Mouse (Mus musculus) retina, postnatal 7 days (tissue): ENCODE measurements around the gene Fads1.

Experiments used
- DNase-seq: peaks from one replicate; pipeline ENCODE4 v3.0.0-alpha.2; 2012; ENCODE audit warnings: low read depth, low spot score

Gene Fads1

GRCm38 (mm10) chr19:10176941-10177372, 5.7 kb upstream of the Fads1 start:
- DNase-seq = no peak

- DNase-seq = no peak
These were observed 1.5 kb upstream of the Fads1 start for GRCm38 (mm10) chr19:10181225-10181624.

DNA sequence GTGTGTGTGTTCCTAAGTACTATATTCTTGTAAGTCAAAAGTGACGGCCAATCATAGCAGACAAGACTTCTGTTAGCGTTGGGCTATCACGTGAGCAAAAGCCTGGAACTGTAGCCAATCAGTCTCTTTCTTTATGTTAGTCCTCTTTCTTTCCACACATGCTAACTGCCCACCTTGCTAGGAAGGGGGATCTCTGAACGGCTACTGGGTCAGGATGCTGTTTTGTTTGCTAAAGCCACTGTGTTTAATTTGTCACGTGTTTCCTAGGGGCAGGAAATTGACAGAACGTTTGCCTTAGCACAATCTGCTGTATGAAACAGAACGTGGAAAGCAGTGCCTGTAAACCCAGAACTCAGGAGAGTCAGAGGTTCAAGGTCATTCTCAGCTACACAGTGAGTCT, 546 bp upstream of the Fads1 start:
- DNase-seq = no peak

DNA sequence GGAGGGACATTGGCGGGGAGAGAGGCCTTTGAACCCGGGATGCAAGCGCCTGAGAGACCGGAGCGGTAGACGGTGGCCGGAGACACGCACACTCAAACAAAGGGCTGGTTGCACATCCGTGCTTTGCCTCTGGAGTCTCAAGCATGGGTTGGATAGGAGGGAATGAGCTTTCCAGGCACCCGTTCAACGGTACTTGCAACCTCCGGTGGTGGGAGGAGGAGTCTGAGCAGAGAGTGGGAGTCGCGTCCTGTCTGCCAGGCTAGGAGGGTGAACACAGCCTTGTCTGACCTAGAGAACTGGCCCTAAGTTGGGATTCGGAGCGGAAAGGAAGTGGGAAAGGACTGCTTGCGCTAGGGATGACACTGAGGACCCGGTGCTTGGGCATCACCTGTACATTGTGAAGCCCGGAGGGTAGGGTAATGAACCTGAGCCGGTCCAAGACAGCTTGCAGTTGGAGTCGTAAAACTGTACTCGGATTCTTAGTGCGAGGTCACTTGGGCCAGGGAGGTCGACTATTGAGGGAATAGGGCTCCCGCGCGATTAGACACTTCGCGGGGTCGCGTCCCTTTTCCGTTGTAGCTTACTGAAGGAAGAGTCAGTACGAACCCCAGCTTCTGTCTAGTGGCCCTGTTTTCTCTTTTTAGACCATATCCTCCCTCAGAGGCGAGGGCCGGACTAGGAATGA, 753 bp downstream of the Fads1 start:
- DNase-seq = peak; percentile 51

GRCm38 (mm10) chr19:10184096-10184495, 1.4 kb downstream of the Fads1 start:
- DNase-seq = no peak

DNA sequence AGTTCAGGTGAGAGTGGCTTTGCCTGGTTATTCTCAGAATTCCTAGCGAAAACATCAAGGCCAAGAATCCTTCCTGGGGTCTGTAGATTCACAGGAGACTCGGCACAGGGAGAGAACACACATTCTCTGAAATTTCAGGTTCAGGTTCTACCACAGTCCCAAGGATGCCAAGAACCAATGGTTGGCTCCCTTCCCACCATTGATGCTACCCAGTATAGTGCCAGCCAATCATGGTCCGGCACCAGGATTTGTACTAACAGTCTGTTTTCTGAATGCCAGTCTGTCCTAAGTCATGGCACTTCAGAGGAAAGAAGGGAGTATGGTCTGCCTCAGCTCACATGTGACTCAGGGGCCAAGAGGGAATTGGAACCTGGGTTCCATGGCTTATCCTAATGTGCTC, 3.2 kb downstream of the Fads1 start:
- no peak for DNase-seq

GRCm38 (mm10) chr19:10186569-10186968, 3.9 kb downstream of the Fads1 start:
- no peak for DNase-seq

DNA sequence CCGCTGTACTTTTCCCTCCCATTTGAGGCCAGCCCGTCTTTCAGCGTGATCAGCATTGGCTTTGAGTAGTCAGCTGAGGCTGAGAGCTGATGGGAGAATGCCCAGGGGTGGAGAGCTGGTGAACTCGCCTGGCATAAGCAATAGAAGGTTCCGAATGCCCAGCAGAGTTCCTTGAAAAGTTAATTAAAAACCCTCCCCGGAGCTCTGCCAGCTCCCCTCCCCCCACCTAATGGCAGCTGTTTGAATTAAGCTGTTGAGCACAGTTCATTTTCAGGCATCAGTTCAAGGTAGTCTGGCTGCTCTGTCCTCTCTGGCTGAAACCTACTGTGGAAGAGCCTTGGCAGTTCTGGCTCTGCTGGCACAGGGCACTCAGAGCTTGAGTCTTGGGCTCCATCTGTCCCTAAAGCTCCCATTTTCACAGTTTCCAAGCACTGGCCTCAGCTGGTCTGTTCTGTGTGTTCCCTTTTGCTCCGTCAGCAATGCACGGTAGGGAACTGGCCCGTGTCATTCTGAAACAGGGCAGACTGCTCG, 5.7 kb downstream of the Fads1 start:
- DNase-seq = no peak

GRCm38 (mm10) chr19:10189022-10189421, 6.3 kb downstream of the Fads1 start:
- no peak for DNase-seq

DNA sequence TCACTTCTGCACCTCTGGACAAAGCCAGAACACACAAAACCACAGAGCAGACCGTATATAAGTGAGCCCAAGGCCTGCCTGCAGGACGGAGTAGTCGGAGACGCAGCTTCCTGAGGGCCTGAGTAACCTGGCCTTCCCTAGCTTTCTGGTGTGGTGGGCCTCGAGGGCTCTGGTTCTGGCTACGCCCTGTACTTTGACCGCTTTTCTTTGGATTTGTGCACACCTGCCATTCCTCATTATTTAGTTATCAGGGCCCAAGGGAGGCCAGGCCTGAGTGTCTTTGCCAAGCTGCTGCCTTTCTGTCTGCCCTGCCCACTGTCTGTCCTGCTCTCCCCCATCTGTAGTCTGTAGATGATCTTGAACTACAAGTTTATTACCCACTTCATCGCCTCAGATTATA, 7.3 kb downstream of the Fads1 start:
- no peak for DNase-seq

GRCm38 (mm10) chr19:10190796-10191195, 8.1 kb downstream of the Fads1 start:
- DNase-seq = peak; percentile 53

DNA sequence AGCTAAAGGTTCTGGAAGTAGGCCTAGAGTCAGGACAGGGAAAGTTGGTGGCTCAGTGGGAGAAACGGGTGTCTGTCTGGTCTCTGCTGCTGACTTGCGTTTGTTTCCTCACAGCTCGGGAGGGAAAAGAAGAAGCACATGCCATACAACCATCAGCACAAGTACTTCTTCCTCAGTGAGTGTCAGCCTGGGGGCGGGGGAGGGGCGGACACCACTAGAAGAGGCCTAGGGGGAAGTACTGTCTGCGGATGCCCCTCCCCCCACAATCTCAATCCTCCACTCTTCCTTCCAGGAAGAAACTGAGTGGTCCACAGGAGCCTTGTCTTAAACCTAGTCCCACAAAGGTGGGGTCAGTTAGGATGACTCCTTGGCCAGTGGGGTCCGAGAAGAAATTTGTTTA, 8.6 kb downstream of the Fads1 start:
- no peak for DNase-seq

- no peak for DNase-seq
These were observed 11.6 kb downstream of the Fads1 start for GRCm38 (mm10) chr19:10194337-10194736.

- DNase-seq = no peak
These were observed 12.6 kb downstream of the Fads1 start for GRCm38 (mm10) chr19:10195252-10195651.

- no peak for DNase-seq
These were observed 14.4 kb downstream of the Fads1 start for GRCm38 (mm10) chr19:10197130-10197529.

- DNase-seq = no peak
These were observed 15.6 kb downstream of the Fads1 start for GRCm38 (mm10) chr19:10198286-10198685.

DNA sequence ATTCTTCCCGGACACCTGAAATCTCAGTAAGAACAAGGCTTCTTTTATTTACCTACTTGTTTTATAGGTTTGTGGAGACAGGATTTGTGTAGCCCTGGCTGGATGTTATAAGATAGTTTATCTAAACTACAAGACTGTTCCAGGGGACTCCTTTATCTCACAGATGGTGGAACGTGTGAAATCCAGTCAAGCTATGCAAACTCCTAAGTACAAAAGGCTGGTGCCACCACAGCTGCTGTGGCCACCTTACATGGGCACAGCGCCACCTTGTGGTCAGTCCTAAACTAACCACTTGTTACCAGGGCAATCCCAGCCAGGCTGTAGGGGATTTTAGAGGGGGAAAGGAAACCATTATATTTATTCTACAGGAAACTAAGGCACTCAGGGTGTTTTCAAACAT, 16.0 kb downstream of the Fads1 start:
- DNase-seq = peak; percentile 67

DNA sequence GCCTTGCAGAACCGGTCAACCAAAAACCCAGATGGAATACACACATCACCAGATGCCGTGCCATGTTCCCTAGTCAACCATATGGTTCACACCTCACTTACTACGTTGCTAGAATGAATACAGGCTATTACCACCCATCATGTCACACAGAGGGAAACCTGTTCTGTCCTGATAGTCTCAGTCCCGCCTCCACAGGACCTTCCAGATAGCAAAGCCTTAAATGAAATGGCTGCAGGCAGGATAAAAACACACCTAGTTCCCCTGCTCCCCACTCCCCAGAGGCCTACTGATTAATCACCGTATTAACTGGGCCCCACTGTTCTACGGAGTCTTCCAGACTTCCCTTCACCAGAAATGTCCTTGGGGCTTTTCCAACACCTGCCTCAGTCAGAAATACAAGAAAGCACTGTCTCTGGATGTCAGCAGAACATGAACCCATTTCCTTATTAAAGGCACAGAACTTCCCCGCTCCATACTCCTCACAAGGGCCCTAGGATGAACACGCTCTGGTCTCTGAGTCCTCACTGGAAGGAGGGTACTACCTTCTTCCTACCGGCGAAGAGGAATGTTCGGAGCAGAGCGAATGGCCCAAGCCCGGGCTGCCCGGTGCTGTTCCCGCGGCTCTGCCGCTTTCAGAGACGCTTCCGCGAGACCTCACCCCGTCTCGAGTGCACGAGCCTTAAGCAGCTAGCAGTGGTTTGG, 20.6 kb downstream of the Fads1 start:
- DNase-seq = no peak

DNA sequence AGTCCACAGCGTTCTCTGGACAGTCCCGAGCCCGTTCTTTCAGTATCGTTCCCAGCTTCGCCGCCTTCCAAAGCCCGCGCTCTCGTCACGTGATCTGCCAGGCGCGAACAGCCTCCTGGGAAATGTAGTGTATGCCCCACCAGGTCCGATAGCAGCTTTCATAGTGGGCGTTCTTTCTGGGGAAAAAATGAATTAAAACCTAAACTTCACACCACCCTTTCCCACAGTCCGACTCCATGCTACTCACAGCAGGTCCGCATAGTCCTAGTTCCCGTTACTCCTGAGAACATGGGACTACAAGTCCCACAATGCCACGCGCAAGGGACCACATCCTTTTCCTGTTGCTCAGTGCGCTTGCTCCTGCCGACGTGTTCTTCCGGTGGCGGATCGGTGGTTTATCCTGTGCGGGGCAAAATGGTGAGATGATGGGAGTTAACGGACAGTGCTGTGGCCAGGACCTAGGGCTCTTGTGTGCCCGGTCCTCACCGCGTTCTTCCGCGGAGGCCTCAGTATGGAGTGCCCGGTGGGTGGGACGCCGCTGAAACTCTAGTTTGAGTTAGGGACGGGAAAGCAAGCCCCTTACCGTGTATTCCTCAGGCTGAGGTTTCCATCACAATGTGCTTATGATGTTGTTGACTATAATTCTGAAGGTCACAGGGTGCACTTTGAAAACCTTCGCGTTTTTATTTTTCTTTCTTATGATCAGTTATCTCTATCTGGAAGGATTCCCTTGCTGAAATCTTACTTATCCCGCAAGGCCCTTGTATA, 21.3 kb downstream of the Fads1 start, which contains the start of the genes Tmem258 and Fen1:
Gene Tmem258 (plus strand): TSS at position 167 of the 768 bp plus-strand sequence.
Gene Fen1 (minus strand): TSS at position 322 of the 768 bp plus-strand sequence.
- peak; percentile 87 for DNase-seq

- no peak for DNase-seq
These were observed 21.9 kb downstream of the Fads1 start for GRCm38 (mm10) chr19:10204616-10205001.

DNA sequence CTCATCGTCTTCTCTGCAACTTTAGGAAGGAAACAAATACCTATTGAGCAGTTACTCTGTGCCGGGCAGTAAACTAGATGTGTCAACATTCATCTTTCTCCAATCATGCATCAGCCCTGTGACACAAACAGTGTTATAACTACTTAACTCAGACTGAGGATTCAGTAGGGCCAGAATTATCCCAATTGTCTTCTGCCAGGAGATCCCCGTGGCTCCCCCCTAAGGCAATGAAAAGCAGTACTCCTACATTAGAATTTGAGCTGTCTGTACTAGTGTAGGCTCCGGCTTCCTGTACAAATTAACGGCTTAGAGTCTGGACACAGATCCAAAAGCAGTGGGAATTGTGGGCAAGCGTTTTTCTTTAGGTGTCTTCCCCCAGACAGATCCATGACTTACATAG, 22.4 kb downstream of the Fads1 start:
- DNase-seq = no peak

GRCm38 (mm10) chr19:10208851-10209250, 26.2 kb downstream of the Fads1 start:
- DNase-seq = no peak
